Mouse (Mus musculus) adrenal gland, postnatal 4 days (tissue): ENCODE measurements around the gene Trp73. TPM values are rescaled to one million over a fixed set of nuclear protein-coding genes. Genes with fewer than 3 reads are reported as not detected.

ENCODE experiments used
- DNase-seq, 2 experiments: peaks; one replicate each; pipeline ENCODE4 v3.0.0; 2021 to 2022; ENCODE audit warnings: low spot score in 2 of 2, mixed read lengths in 2 of 2
- total RNA-seq, 2 experiments: library from RNA; stranded (reverse); gene quantifications; 2 replicates each; pipeline ENCODE4 v1.2.3; 2021

The Trp73 gene
- total RNA-seq, 2 experiments from 2014 or later = 0.11 TPM; not detected in 1

DNA sequence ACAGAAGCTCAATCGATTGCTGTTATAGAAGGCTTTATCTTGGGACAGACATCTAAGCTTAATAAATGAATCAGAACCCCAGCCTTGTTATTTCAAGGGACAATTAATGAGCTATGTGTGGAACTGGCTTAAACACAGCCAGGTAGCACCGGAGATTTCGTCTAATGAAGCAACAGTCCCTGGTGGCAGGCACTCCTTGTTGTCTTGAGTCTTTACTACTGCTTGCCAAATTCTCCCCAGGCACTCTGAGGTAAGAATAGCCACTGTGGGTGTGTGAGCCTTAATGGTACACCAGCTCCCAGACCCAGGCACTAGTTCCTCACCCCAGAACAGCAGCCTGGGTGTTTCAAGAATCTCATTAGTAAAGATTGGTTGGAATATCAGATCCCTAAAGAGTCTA, 88.6 kb downstream of the Trp73 start:
- DNase-seq = no peak

GRCm38 (mm10) chr4:154045837-154046236, 94.2 kb downstream of the Trp73 start:
- no peak for DNase-seq

- DNase-seq = no peak
Observed at GRCm38 (mm10) chr4:154042577-154042976, 97.4 kb downstream of the Trp73 start, which contains the start of gene Ccdc27. Ccdc27 (minus strand) TSS chr4:154042677.

DNA sequence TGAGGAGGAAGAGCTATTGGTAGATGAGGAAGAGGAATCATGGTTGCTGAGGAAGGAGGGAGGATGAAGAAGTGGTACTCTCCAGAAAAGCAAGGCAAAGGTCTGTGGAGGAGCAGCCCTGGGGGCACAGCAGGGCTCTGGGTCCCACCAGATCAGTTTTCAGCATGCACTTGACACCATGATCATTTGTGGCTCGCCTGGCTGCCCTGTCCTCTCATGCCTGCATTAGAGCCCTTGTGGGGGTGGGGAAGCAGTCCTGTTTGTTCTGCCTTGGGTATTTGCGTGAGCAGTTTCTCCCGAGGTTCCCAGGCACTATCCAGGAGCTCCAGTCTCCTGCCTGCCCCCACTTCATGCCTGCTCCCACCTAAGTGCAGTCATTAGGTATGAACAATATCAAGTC, 102.9 kb downstream of the Trp73 start:
- DNase-seq = no peak

DNA sequence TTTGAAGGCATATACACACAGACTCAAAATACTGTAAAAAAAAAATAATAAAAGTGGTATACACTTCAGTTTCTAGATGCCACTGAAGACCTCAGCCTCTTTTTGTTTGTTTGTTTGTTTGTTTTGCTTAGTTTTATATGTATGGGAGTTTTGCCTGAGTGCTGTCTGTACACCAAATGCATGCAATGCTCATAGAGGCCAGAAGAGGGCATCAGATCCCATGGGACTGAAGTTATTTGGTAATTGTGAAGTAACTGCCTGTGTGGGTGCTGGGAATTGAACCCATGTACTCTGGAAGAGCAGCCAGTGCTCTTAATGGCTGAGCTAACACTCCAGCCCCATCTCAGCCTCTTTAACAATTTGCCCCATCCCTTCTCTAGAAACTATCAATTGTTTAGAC, 111.4 kb downstream of the Trp73 start:
- no peak for DNase-seq

- no peak for DNase-seq
Observed at GRCm38 (mm10) chr4:154028066-154028465, 111.9 kb downstream of the Trp73 start.

- DNase-seq = no peak
Observed at GRCm38 (mm10) chr4:154026441-154026761, 113.6 kb downstream of the Trp73 start.

DNA sequence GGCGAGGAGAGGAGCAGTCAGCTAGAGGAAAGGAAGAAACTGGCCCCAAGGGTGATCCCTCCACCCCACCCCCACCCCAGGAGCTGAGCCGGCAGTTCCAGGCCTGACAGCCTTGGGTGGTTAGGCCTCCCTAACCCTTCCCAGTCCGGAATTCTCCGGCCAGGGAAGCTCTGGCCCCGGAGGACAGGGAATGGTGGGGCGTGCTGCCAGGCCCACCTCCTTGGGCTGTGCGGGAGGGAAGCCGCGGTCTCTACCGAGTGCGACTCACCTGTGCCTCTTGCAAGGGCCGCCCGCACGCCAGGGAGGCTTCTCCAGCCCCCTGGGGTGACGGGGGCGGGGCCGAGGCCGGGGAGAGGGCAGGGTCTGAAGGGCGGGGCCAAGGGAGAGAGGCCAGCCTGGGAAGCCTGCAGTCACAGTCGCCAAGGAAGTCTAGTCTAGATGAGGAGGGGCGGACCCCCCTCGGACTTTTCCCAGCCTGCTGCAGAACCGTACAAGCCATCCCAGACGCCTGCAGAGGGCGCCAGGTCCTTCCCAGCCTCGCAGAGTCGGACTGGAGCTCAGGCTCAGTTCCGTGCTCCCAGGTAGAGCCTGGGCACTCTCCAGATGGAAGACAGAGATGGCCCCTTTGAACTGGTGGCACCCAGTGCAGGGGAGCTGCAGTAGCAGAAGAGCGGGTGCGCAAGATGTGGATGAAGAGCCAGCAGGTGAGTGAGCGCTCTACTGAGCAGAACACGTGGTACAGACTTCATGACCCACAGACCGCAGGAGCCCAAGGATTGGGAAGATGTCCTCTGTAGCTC, 114.2 kb downstream of the Trp73 start, which contains the start of gene Smim1:
Gene Smim1 (minus strand): TSS at position 590 of the 800 bp plus-strand sequence.
- DNase-seq = peak; percentile 43 to 60

- no peak for DNase-seq
Observed at GRCm38 (mm10) chr4:154024729-154025521, 115.1 kb downstream of the Trp73 start.

- DNase-seq = no peak
Observed at GRCm38 (mm10) chr4:154023754-154024601, 116.0 kb downstream of the Trp73 start.

DNA sequence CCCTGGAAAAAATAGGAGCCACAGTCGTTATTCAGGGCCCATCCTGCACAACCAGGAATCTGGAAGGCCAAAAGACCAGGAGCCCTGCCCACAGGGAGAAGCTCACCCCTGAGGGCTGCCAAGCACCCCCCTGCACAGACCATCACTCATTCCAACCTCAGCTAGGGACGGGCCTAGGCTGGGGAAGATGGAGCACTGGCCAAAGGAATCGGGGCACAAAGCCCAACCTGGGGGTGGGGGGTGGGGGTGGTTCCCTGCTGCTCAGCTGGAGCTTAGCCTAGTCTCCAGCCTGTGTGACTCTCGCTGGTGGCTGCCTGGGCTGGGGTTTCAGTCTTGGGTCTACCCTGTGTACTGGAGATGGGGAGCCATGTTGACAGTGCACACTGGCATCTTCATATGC, 117.2 kb downstream of the Trp73 start:
- DNase-seq = no peak

- DNase-seq = no peak
Observed at GRCm38 (mm10) chr4:154022407-154022806, 117.6 kb downstream of the Trp73 start.

- no peak for DNase-seq
Observed at GRCm38 (mm10) chr4:154021432-154021831, 118.6 kb downstream of the Trp73 start.

- DNase-seq = no peak
Observed at GRCm38 (mm10) chr4:154019571-154019970, 120.4 kb downstream of the Trp73 start.

DNA sequence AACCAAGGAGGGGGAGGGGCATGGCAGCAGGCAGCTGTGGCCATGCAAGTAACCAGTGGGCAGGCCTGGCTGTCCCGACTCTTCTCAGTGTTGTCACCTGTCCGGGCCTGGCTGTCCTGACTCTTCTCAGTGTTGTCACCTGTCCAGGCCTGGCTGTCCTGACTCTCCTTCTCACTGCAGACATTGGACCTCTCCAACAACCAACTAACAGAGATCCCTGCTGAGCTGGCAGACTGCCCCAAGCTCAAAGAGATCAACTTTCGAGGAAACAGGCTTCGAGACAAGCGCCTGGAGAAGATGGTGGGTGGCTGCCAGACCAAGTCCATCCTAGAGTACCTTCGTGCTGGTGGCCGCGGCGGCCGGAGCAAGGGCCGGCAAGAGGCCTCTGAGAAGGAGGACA, 124.5 kb downstream of the Trp73 start:
- no peak for DNase-seq

DNA sequence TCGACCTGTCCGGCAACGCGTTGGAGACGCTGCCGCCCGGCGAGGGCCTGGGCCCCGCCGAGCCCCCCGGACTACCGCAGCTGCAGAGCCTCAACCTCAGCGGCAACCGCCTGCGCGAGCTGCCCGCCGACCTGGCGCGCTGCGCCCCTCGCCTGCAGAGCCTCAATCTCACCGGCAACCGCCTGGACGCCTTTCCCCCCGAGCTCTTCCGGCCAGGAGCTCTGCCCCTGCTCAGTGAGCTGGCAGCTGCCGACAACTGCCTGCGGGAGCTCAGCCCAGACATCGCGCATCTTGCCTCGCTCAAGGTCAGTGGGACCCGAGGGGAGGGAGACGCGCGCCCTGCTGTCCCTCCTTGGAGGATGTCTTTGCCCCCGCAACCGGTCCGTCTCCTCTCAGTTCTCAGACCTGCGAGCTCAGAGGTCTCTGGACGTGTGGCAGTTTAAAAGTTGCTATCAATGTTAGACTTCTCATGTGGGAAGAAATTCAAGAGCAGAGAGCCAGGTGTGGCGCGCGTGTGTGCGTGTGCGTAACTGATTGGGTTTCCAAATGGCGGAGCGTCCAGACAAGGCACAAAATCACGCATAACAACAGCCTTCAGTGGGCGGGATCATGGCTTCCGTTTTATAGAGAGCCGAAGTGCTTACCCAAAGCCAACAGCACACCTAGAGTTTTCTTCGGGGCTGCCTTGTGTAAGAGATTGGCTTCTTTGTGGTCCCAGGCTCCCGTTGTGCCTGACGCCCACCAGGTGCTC, 127.7 kb downstream of the Trp73 start:
- no peak for DNase-seq

DNA sequence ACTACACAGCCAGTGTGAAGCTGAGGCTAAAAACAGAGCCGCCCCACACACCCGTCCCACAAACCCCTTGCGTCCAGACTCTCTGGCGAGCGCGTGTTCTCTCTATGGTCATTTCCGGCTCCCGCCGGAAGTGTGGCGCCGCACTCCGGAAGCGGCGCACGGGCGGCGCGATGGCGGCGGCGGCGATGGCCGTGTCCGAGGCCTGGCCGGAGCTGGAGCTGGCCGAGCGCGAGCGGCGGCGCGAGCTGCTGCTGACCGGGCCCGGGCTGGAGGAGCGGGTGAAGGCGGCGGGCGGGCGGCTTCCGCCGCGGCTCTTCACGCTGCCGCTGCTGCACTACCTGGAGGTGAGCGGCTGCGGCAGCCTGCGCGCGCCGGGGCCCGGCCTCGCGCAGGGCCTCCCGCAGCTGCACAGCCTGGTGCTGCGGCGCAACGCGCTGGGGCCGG, 128.3 kb downstream of the Trp73 start, which contains the start of gene Lrrc47:
Gene Lrrc47 (plus strand): TSS at position 86 of the 444 bp plus-strand sequence.
- DNase-seq = peak; percentile 48 to 69

DNA sequence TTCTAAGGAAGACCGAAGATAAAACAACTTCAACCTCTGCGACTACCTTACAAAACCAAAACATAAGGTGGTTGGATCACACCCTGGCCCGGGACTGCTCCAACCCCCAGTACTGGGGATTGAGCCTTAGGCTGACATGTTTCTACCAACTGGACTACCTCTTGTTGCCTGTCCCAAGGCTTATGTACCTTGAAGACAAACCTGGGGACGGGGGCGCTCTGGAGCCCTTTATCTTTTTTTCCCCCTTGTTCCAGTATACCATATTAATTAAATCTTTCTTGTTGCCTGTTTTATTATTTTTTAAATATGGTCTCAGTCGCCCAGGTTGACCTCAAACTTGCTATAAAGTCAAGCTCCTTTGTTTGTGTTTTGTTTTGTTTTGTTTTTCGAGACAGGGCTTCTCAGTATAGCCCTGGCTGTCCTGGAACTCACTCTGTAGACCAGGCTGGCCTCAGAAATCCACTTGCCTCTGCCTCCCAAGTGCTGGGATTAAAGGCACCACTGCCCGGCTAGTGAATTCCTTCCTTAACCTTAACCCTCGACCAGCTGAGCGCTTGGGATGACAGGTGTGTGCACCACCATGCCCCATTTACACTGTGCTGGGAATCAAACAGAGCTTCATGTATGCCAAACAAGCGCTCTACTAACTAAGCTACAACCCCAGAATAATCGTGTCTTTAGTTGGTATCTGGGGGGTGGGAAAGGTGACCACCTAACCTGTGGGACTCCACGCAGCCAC, 128.9 kb downstream of the Trp73 start:
- DNase-seq = no peak

DNA sequence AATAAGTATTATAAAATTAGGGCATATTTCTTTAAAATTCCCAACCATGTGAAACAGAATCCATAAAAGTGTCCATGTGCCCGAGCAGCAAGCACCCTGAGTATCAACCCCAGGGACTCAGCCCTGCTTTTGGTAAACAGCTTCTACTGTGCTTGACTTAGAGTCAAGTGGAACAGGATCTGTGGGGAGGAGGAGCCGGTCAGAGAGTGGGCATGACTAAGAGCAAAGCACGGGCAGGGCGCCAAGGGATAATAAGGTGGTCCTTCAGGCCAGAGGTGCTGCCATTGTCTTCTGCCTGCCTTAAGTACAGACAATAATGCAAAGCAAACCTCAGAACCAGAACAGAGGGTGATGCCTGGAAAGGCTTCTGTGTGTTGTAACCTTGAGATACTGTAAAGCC, 132.2 kb downstream of the Trp73 start:
- DNase-seq = no peak

DNA sequence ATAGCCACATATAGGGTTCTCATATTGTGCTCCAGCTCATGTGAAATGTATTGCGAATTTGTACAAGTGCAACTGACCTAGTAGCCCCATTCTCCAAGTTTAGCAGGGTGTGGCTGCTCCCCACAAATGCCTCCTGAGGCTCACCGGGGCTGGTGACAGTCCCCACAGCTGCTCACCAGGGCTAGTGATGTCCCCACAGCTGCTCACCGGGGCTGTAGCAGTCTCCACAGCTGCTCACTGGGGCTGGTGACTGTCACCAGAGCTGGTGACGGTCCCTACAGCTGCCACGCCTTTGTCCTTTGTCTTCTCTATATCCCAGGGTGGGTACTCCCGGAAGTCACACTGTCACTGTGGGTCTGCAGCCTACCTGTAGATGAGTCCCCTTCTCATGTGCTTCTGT, 133.7 kb downstream of the Trp73 start:
- DNase-seq = no peak
